Mouse (Mus musculus): ENCODE measurements at regions not wholly inside any gene's neighbourhood (a gene's known extent, or its start where the extent isn't known, plus 50 kb on each side); places are given as distances from the start of the nearest gene placed in this dataset. TPM values are rescaled to one million over a fixed set of nuclear protein-coding genes. Genes with fewer than 3 reads are reported as not detected.

DNA sequence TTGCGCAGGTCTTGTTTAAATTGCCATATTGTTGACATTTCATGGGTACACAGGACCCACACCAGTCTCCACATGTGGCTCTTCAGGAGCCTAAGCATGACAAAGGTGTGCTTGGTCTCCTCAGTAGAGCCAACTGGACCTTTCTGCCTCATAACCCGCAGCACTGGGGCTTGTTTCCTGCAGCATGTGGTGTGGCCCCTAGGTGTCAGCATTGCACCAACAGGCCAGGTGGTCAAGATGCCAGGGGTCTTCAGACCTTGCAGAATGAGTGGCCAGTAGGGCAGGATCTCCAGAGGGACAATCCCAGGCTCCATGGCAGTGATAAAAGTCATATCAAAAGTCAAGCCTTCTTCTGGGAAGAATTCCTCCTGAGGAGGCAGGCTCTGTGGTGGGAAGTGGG is 121.8 kb upstream of the Adamts16 start:
- Histone ChIP-seq H3K36me3 (replicated peaks) (no peaks in the 10 kb centered on the region), H3K4me1 (0 out of 2 replicates have a peak, but pooled peaks cover 2% of the 10 kb centered on the region), H3K27me3 (replicated peaks; ENCODE audit: low read depth, poor library complexity, severe bottlenecking) (no peaks in the 10 kb centered on the region), H3K27ac (replicated peaks) (no peak overlapping the region), H3K4me3 (no peak overlapping the region), H3K9me3 (no peaks in the 10 kb centered on the region)
- 75% methylated on average over 2 of the region's 2 CpGs for WGBS
- peak; percentile 43 for DNase-seq (ENCODE audit: low spot score)

DNA sequence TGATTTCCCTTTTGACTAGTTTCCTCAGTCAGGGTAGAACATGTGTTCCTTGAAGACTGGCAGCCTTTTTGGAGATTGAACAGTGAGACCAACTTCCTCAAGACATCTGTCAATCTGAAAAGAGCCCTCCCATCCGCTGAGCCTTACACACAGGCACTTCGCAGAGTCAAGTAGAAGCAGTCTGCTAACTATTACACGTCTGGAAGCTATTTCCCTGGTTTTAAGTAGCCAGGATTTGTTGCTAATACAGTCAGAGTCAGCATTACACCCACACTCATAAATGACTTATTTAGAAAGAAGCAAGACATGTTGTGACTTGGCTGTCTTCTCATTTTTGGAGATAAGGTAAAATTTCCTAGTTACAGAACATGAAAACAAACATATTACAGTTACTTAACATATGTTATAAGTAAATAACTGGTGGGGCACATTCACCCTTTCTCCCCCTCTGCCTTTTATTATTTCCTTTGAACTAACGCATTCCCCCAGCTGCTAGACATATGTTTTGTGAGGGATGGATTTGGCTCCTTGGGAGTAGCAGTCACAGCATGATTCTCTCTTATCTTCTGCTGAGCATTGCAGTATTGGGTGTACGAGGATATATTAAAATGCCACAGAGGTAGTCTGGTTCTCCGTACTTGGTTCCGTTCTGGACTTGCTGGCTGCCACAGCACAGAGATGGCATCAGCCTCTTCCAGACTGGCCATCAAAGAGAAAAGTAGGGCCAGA is 92.9 kb upstream of the Adamts16 start:
- H3K4me1 ChIP-seq = peaks cover 3% of the 10 kb centered on the region; the same call in 1 of the 2 replicates
- no peak overlapping the region for H3K4me3 ChIP-seq
- no peaks in the 10 kb centered on the region for H3K36me3 ChIP-seq (replicated peaks)
- H3K27ac ChIP-seq (replicated peaks) = no peak overlapping the region
- peak; percentile 24 for DNase-seq (ENCODE audit: low spot score)
- WGBS = 60% methylated on average over 7 of the region's 7 CpGs
- H3K9me3 ChIP-seq = no peaks in the 10 kb centered on the region
- H3K27me3 ChIP-seq (replicated peaks; ENCODE audit: low read depth, poor library complexity, severe bottlenecking) = no peaks in the 10 kb centered on the region

DNA sequence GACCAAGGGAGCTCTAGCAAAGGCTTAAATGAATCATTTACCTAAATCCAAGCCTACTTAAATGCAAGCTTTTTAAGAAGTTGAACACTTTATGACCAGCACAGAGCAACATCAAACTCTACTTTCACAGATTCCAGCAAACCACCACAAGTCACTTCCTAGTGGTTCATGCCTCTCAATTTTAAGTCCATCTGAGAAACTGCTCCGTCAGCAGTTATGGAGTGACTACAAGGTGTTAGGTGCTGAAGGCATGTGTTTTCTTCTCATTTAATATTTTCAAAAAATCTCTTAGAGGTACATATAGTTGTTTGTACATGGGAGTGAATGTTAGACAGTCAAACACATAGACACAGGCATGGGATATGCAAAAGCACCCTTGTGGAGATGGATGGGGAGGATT is 72.2 kb upstream of the Adamts16 start:
- H3K9me3 ChIP-seq = no peaks in the 10 kb centered on the region
- 85% methylated on average over 1 of the region's 1 CpGs for WGBS
- H3K36me3 ChIP-seq (replicated peaks) = no peaks in the 10 kb centered on the region

DNA sequence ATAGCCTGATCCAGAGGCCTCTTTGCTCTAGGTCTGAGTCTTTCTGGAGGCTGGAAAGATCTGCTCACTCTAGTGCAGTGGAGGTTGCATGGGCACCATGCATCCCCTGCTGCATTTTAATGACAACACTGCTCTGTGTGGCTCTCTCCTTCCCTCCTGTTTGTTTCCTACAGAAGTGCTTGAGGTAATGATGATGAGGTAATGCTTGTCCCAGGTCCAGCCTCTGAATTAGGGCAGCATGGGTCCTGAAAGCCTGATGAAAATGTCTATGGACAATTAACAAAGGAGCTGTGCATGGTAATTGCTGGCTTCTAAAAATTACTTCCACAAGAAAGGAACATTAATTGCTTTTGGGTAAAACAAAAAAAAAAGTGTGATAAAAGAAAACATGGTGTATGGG is 69.3 kb upstream of the Adamts16 start:
- H3K9me3 ChIP-seq = no peaks in the 10 kb centered on the region
- H3K36me3 ChIP-seq (replicated peaks) = no peaks in the 10 kb centered on the region
- no peak overlapping the region for H3K27ac ChIP-seq (replicated peaks)
- DNase-seq (ENCODE audit: low spot score) = no peak
- H3K27me3 ChIP-seq (replicated peaks; ENCODE audit: low read depth, poor library complexity, severe bottlenecking) = no peaks in the 10 kb centered on the region
- no peak overlapping the region for H3K4me3 ChIP-seq
- H3K4me1 ChIP-seq = no peaks in the 10 kb centered on the region

More for the DNA sequence above, 72.2 kb upstream of the Adamts16 start:
- H3K4me3 ChIP-seq = no peak overlapping the region
- no peaks in the 10 kb centered on the region for H3K27me3 ChIP-seq (replicated peaks; ENCODE audit: low read depth, poor library complexity, severe bottlenecking)
- no peak for DNase-seq (ENCODE audit: low spot score)
- no peaks in the 10 kb centered on the region for H3K4me1 ChIP-seq
- no peak overlapping the region for H3K27ac ChIP-seq (replicated peaks)

DNA sequence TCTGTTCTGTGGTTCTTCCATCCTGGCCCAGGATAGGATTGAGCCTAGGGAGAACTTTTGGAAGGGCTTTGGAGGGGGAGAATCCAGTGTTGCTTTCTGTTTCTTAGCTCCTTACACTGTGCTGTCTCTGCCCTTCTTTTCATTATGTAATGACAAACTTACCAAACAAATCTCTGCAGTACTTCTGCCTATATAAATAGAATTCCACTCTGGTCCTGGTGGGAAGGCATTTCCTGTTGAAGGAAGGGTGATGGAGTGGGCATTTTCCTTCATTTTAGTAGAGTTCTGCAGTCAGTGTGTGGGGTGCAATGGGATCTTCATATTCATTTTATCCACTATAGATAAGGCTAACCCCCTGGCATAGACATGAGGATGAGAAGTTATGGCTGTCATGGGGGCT is 63.2 kb upstream of the Adamts16 start:
- DNase-seq (ENCODE audit: low spot score) = no peak
- Histone ChIP-seq H3K4me3 (no peak overlapping the region), H3K27ac (replicated peaks) (no peak overlapping the region), H3K4me1 (peaks cover 16% of the 10 kb centered on the region), H3K36me3 (replicated peaks) (no peaks in the 10 kb centered on the region), H3K9me3 (no peaks in the 10 kb centered on the region), H3K27me3 (replicated peaks; ENCODE audit: low read depth, poor library complexity, severe bottlenecking) (no peaks in the 10 kb centered on the region)

DNA sequence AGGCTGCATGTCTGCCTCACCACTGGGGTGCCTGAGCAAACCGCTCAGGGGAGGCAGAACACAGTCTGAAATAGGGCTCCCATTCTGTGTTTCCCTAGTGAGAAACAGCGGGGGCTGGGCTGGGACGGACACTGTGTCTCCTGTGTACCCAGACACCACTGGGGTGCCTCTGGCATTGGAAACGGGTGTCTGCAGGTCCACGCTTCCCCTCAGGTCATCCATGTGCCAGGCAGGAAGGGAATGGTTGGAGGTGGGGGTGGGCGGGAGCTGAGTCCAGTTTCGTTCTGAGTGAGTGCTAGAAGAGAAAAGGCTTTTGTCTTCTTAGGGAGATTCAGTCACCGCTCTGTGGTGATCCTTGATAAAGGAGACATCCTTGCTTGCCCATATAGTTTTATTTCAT is 62.2 kb upstream of the Adamts16 start:
- H3K27ac ChIP-seq (replicated peaks) = no peak overlapping the region; the same call in 1 of the 2 replicates

DNA sequence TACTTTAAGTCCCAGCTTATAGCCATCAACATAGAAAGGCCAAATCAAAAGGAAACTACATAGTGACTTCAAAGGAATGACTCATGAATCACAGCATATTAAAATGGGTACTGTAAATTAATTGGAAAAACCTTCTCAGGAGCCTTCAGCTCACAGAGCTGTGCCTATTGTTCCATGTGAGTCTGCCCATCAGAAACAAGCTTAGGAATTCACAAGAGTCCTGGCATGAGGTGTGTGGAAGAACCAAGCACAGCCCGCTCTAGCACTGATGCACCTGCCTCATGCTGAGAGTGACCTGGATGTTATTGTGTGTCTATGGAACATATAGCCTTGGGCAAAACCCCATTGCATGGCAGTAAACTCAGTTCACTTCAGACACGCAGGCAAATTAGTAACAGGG is 61.5 kb upstream of the Adamts16 start:
- no peak for DNase-seq (ENCODE audit: low spot score)
- Histone ChIP-seq H3K36me3 (replicated peaks) (no peaks in the 10 kb centered on the region), H3K27me3 (replicated peaks; ENCODE audit: low read depth, poor library complexity, severe bottlenecking) (no peaks in the 10 kb centered on the region), H3K9me3 (no peaks in the 10 kb centered on the region), H3K4me3 (no peak overlapping the region), H3K27ac (replicated peaks) (no peak overlapping the region), H3K4me1 (peaks cover 16% of the 10 kb centered on the region)
- 71% methylated on average over 2 of the region's 2 CpGs for WGBS

More for the DNA sequence above, 62.2 kb upstream of the Adamts16 start:
- WGBS = 39% methylated on average over 8 of the region's 8 CpGs
- Histone ChIP-seq H3K9me3 (no peaks in the 10 kb centered on the region), H3K36me3 (replicated peaks) (no peaks in the 10 kb centered on the region), H3K4me3 (no peak overlapping the region), H3K4me1 (peaks cover 16% of the 10 kb centered on the region), H3K27me3 (replicated peaks; ENCODE audit: low read depth, poor library complexity, severe bottlenecking) (no peaks in the 10 kb centered on the region)
- no peak for DNase-seq (ENCODE audit: low spot score)

DNA sequence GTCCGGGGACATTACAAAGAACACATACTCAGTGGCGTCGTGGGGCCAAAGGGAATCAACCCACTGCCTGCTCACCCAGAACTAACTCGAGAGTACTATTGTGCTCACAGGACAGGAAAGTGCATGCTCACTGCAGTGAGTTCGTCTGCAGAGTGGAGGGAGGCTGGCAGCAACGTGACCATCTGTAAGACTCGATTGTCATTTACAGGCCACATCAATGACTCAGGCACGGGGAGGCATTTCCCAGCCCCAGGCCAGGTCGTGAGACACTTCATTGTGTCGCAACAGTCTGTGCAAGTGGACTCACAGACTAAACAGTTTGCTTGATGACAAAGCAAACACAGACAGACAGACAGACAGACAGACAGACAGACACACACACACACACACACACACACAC is 61.1 kb upstream of the Adamts16 start:
- Histone ChIP-seq H3K36me3 (replicated peaks) (no peaks in the 10 kb centered on the region), H3K27ac (replicated peaks) (no peak overlapping the region), H3K4me1 (peaks cover 16% of the 10 kb centered on the region), H3K9me3 (no peaks in the 10 kb centered on the region), H3K27me3 (replicated peaks; ENCODE audit: low read depth, poor library complexity, severe bottlenecking) (no peaks in the 10 kb centered on the region), H3K4me3 (no peak overlapping the region)
- DNase-seq (ENCODE audit: low spot score) = no peak
- WGBS = 32% methylated on average over 10 of the region's 10 CpGs

DNA sequence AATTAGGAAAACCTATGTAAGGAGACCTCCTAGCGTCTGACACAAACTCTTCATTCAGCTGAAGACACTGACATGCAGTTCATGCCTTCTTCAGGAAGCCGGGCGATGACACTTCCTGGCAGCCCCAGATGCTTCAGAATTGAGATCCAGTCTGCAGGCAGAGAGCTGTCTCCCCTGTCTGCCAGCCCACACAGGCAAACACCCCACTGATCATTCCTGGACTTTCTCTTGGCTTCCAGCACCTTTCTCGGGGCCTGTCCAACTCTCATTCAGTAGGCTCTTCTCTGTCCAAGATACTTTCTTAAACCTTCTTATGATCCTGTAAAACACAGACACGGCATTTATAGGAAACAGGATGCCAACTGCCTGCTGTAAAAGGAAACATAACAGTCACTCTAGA is 50.0 kb upstream of the Adamts16 start:
- Histone ChIP-seq H3K9me3 (no peaks in the 10 kb centered on the region), H3K27ac (replicated peaks) (no peak overlapping the region), H3K4me1 (no peaks in the 10 kb centered on the region), H3K36me3 (replicated peaks) (no peaks in the 10 kb centered on the region), H3K4me3 (no peak overlapping the region), H3K27me3 (replicated peaks; ENCODE audit: low read depth, poor library complexity, severe bottlenecking) (no peaks in the 10 kb centered on the region)
- 68% methylated on average over 5 of the region's 5 CpGs for WGBS
- DNase-seq (ENCODE audit: low spot score) = no peak

Small RNA genes in the stretch of these regions (microRNA-seq; reads per million reads assigned to microRNA genes)
- gene Mir466f-4 = not detected
